Mouse (Mus musculus): ENCODE measurements around the gene Ulk4. TPM values are rescaled to one million over a fixed set of nuclear protein-coding genes. Genes with fewer than 3 reads are reported as not detected.

Gene Ulk4
- polyA plus RNA-seq, 1 experiment from 2014 or later, result 193 TPM

- Histone ChIP-seq H3K9me3 (no peaks in the 10 kb centered on the region), H3K36me3 (peaks cover 69% of the 10 kb centered on the region), H3K4me2 (no peak overlapping the region), H3K4me1 (replicated peaks) (peaks cover 22% of the 10 kb centered on the region), H3K9ac (replicated peaks) (no peak overlapping the region), H3K27me3 (no peaks in the 10 kb centered on the region), H3K4me3 (replicated peaks) (no peak overlapping the region), H3K27ac (no peak overlapping the region)
- WGBS, result 94% methylated on average over 12 of the region's 12 CpGs
- ATAC-seq (ENCODE audit: insufficient number of reproducible peaks, insufficient read depth, low FRiP score, low TSS enrichment, low read depth), result no peak
Observed at GRCm38 (mm10) chr9:120950761-120951160, 326.2 kb downstream of the Ulk4 start.

- no peak for ATAC-seq (ENCODE audit: insufficient number of reproducible peaks, insufficient read depth, low FRiP score, low TSS enrichment, low read depth)
- H3K9ac ChIP-seq (replicated peaks), result no peak overlapping the region
Observed at GRCm38 (mm10) chr9:120948832-120949231, 328.2 kb downstream of the Ulk4 start.

GRCm38 (mm10) chr9:120946131-120946530 is 330.9 kb downstream of the Ulk4 start:
- no peak for ATAC-seq (ENCODE audit: insufficient number of reproducible peaks, insufficient read depth, low FRiP score, low TSS enrichment, low read depth)
- no peak overlapping the region for H3K4me2 ChIP-seq
- no peaks in the 10 kb centered on the region for H3K9me3 ChIP-seq
- peaks cover 39% of the 10 kb centered on the region for H3K36me3 ChIP-seq
- no peak overlapping the region for H3K9ac ChIP-seq (replicated peaks)
- H3K4me1 ChIP-seq (replicated peaks), result peaks cover 49% of the 10 kb centered on the region
- no peaks in the 10 kb centered on the region for H3K27me3 ChIP-seq
- WGBS, result 85% methylated on average over 8 of the region's 8 CpGs
- H3K27ac ChIP-seq, result no peak overlapping the region
- no peak overlapping the region for H3K4me3 ChIP-seq (replicated peaks)

More at GRCm38 (mm10) chr9:120948832-120949231, 328.2 kb downstream of the Ulk4 start:
- Histone ChIP-seq H3K4me3 (replicated peaks) (no peak overlapping the region), H3K27me3 (no peaks in the 10 kb centered on the region), H3K36me3 (peaks cover 49% of the 10 kb centered on the region), H3K4me1 (replicated peaks) (peaks cover 36% of the 10 kb centered on the region), H3K9me3 (no peaks in the 10 kb centered on the region), H3K4me2 (no peak overlapping the region), H3K27ac (no peak overlapping the region)
- 88% methylated on average over 1 of the region's 1 CpGs for WGBS

- Histone ChIP-seq H3K9ac (replicated peaks) (no peak overlapping the region), H3K9me3 (no peaks in the 10 kb centered on the region), H3K4me1 (replicated peaks) (peaks cover 64% of the 10 kb centered on the region), H3K27me3 (no peaks in the 10 kb centered on the region), H3K36me3 (peaks cover 29% of the 10 kb centered on the region), H3K27ac (no peak overlapping the region), H3K4me3 (replicated peaks) (no peak overlapping the region), H3K4me2 (no peak overlapping the region)
- no peak for ATAC-seq (ENCODE audit: insufficient number of reproducible peaks, insufficient read depth, low FRiP score, low TSS enrichment, low read depth)
- WGBS, result 80% methylated on average over 3 of the region's 3 CpGs
Observed at GRCm38 (mm10) chr9:120944211-120944610, 332.8 kb downstream of the Ulk4 start.

- peaks cover 29% of the 10 kb centered on the region for H3K36me3 ChIP-seq
- no peaks in the 10 kb centered on the region for H3K27me3 ChIP-seq
- no peak overlapping the region for H3K4me3 ChIP-seq (replicated peaks)
- H3K4me2 ChIP-seq, result no peak overlapping the region
- whole genome bisulfite sequencing, result 96% methylated on average over 1 of the region's 1 CpGs
- H3K9ac ChIP-seq (replicated peaks), result no peak overlapping the region
- peaks cover 65% of the 10 kb centered on the region for H3K4me1 ChIP-seq (replicated peaks)
- ATAC-seq (ENCODE audit: insufficient number of reproducible peaks, insufficient read depth, low FRiP score, low TSS enrichment, low read depth), result no peak
- no peaks in the 10 kb centered on the region for H3K9me3 ChIP-seq
- no peak overlapping the region for H3K27ac ChIP-seq
Observed at GRCm38 (mm10) chr9:120943757-120944156, 333.2 kb downstream of the Ulk4 start.

- Histone ChIP-seq H3K9ac (replicated peaks) (no peak overlapping the region), H3K4me3 (replicated peaks) (no peak overlapping the region), H3K9me3 (no peaks in the 10 kb centered on the region), H3K36me3 (peaks cover 38% of the 10 kb centered on the region), H3K4me1 (replicated peaks) (peaks cover 73% of the 10 kb centered on the region), H3K27me3 (no peaks in the 10 kb centered on the region), H3K27ac (no peak overlapping the region), H3K4me2 (no peak overlapping the region)
- ATAC-seq (ENCODE audit: insufficient number of reproducible peaks, insufficient read depth, low FRiP score, low TSS enrichment, low read depth), result no peak
- WGBS, result 75% methylated on average over 3 of the region's 3 CpGs
Observed at GRCm38 (mm10) chr9:120940858-120941257, 336.1 kb downstream of the Ulk4 start.

- Histone ChIP-seq H3K27ac (no peak overlapping the region), H3K36me3 (peaks cover 24% of the 10 kb centered on the region), H3K9me3 (no peaks in the 10 kb centered on the region), H3K4me3 (replicated peaks) (peak overlapping the region; percentile 93), H3K4me2 (peak overlapping the region; percentile 95), H3K9ac (replicated peaks) (peak overlapping the region; percentile 32; the same call in 1 of the 2 replicates), H3K27me3 (no peaks in the 10 kb centered on the region), H3K4me1 (replicated peaks) (peaks cover 57% of the 10 kb centered on the region)
- 23% methylated on average over 8 of the region's 8 CpGs for WGBS
- ATAC-seq (ENCODE audit: insufficient number of reproducible peaks, insufficient read depth, low FRiP score, low TSS enrichment, low read depth), result no peak
Observed at GRCm38 (mm10) chr9:120936351-120936750, 340.6 kb downstream of the Ulk4 start.

GRCm38 (mm10) chr9:120935634-120935922 is 341.4 kb downstream of the Ulk4 start:
- Histone ChIP-seq H3K9ac (replicated peaks) (peak overlapping the region; percentile 97), H3K27ac (no peak overlapping the region), H3K27me3 (no peaks in the 10 kb centered on the region), H3K4me1 (replicated peaks) (peaks cover 51% of the 10 kb centered on the region), H3K4me3 (replicated peaks) (peak overlapping the region; percentile 93), H3K4me2 (peak overlapping the region; percentile 95), H3K36me3 (peaks cover 16% of the 10 kb centered on the region), H3K9me3 (no peaks in the 10 kb centered on the region)
- 14% methylated on average over 4 of the region's 4 CpGs for WGBS
- ATAC-seq (ENCODE audit: insufficient number of reproducible peaks, insufficient read depth, low FRiP score, low TSS enrichment, low read depth), result no peak

- H3K4me1 ChIP-seq (replicated peaks), result peaks cover 48% of the 10 kb centered on the region
- peak overlapping the region; percentile 97 for H3K9ac ChIP-seq (replicated peaks)
- WGBS, result 11% methylated on average over 14 of the region's 14 CpGs
- H3K27ac ChIP-seq, result peak overlapping the region; percentile 94
- no peak for ATAC-seq (ENCODE audit: insufficient number of reproducible peaks, insufficient read depth, low FRiP score, low TSS enrichment, low read depth)
- H3K27me3 ChIP-seq, result no peaks in the 10 kb centered on the region
- H3K36me3 ChIP-seq, result peaks cover 16% of the 10 kb centered on the region
- H3K4me2 ChIP-seq, result peak overlapping the region; percentile 95
- peak overlapping the region; percentile 93 for H3K4me3 ChIP-seq (replicated peaks)
- H3K9me3 ChIP-seq, result no peaks in the 10 kb centered on the region
Observed at GRCm38 (mm10) chr9:120934821-120935633, 342.0 kb downstream of the Ulk4 start.

- peak overlapping the region; percentile 94 for H3K27ac ChIP-seq
- WGBS, result under 1% methylated on average over 50 of the region's 57 CpGs
- H3K27me3 ChIP-seq, result no peaks in the 10 kb centered on the region
- H3K9me3 ChIP-seq, result no peaks in the 10 kb centered on the region
- peak overlapping the region; percentile 93 for H3K4me3 ChIP-seq (replicated peaks)
- peak overlapping the region; percentile 97 for H3K9ac ChIP-seq (replicated peaks)
- H3K4me1 ChIP-seq (replicated peaks), result peaks cover 39% of the 10 kb centered on the region
- H3K36me3 ChIP-seq, result peaks cover 16% of the 10 kb centered on the region
- peak; percentile 75 for ATAC-seq (ENCODE audit: insufficient number of reproducible peaks, insufficient read depth, low FRiP score, low TSS enrichment, low read depth)
- H3K4me2 ChIP-seq, result peak overlapping the region; percentile 95
Observed at GRCm38 (mm10) chr9:120933886-120934758, 342.9 kb downstream of the Ulk4 start.

- Histone ChIP-seq H3K4me1 (replicated peaks) (peaks cover 36% of the 10 kb centered on the region), H3K27me3 (no peaks in the 10 kb centered on the region), H3K4me2 (peak overlapping the region; percentile 95), H3K9ac (replicated peaks) (peak overlapping the region; percentile 97), H3K27ac (peak overlapping the region; percentile 94), H3K9me3 (no peaks in the 10 kb centered on the region), H3K36me3 (peaks cover 14% of the 10 kb centered on the region), H3K4me3 (replicated peaks) (peak overlapping the region; percentile 93)
- no peak for ATAC-seq (ENCODE audit: insufficient number of reproducible peaks, insufficient read depth, low FRiP score, low TSS enrichment, low read depth)
- WGBS, result 0% methylated on average over 14 of the region's 58 CpGs
Observed at GRCm38 (mm10) chr9:120933587-120933885, 343.5 kb downstream of the Ulk4 start.

Data from limb, embryonic 12.5 days (tissue).